Mouse (Mus musculus) liver, postnatal 0 days (tissue): ENCODE measurements at regions not wholly inside any gene's neighbourhood (a gene's known extent, or its start where the extent isn't known, plus 50 kb on each side); places are given as distances from the start of the nearest gene placed in this dataset.

ENCODE experiments used
- CTCF ChIP-seq: sonication (generic); IDR thresholded peaks from 2 replicates; pipeline ENCODE4 v1.5.1; 2016; ENCODE audit warnings: antibody characterized with exemption, low read depth
- EP300 ChIP-seq: IDR thresholded peaks from 2 replicates; pipeline ENCODE4 v1.6.1; 2016; ENCODE audit warnings: antibody characterized with exemption, low read depth, mild to moderate bottlenecking

- TF ChIP-seq EP300 (no peak), CTCF (no peak)
Measured at GRCm38 (mm10) chr1:55963867-55964266, 558.1 kb downstream of the Plcl1 start.
